Mouse (Mus musculus) retina, postnatal 1 day (tissue): ENCODE measurements at regions not wholly inside any gene's neighbourhood (a gene's known extent, or its start where the extent isn't known, plus 50 kb on each side); places are given as distances from the start of the nearest gene placed in this dataset.
A peak's percentile ranks its signal among the peaks of the same experiment; 100 is the strongest.

Experiments used
- DNase-seq: peaks from one replicate; pipeline ENCODE4 v3.0.0-alpha.2; 2012

- DNase-seq = peak; percentile 11
Observed at GRCm38 (mm10) chr7:71648314-71648713, 297.0 kb upstream of the Gm10295 start.

- DNase-seq = no peak
Observed at GRCm38 (mm10) chr7:71646944-71647343, 295.7 kb upstream of the Gm10295 start.

GRCm38 (mm10) chr7:71623048-71623447, 271.8 kb upstream of the Gm10295 start:
- peak; percentile 40 for DNase-seq

GRCm38 (mm10) chr7:71603159-71603558, 251.9 kb upstream of the Gm10295 start:
- peak; percentile 63 for DNase-seq

- DNase-seq = no peak
Observed at GRCm38 (mm10) chr7:71596780-71597179, 245.5 kb upstream of the Gm10295 start.

GRCm38 (mm10) chr7:71587626-71588025, 236.3 kb upstream of the Gm10295 start:
- no peak for DNase-seq

- DNase-seq = no peak
Observed at GRCm38 (mm10) chr7:71583443-71584055, 232.3 kb upstream of the Gm10295 start.

GRCm38 (mm10) chr7:71581746-71582145, 230.5 kb upstream of the Gm10295 start:
- DNase-seq = peak; percentile 55

GRCm38 (mm10) chr7:71560296-71560936, 209.1 kb upstream of the Gm10295 start:
- no peak for DNase-seq

GRCm38 (mm10) chr7:71556473-71556872, 205.2 kb upstream of the Gm10295 start:
- DNase-seq = no peak

- no peak for DNase-seq
Observed at GRCm38 (mm10) chr7:71555476-71555875, 204.2 kb upstream of the Gm10295 start.

GRCm38 (mm10) chr7:71546606-71547213, 195.4 kb upstream of the Gm10295 start:
- DNase-seq = peak; percentile 82

GRCm38 (mm10) chr7:71541467-71541866, 190.2 kb upstream of the Gm10295 start:
- no peak for DNase-seq

GRCm38 (mm10) chr7:71533109-71533508, 181.8 kb upstream of the Gm10295 start:
- DNase-seq = peak; percentile 81

GRCm38 (mm10) chr7:71531496-71531895, 180.2 kb upstream of the Gm10295 start:
- no peak for DNase-seq

GRCm38 (mm10) chr7:71530922-71531321, 179.6 kb upstream of the Gm10295 start:
- no peak for DNase-seq

GRCm38 (mm10) chr7:71526152-71526551, 174.9 kb upstream of the Gm10295 start:
- DNase-seq = no peak

GRCm38 (mm10) chr7:71524577-71525126, 173.4 kb upstream of the Gm10295 start:
- DNase-seq = peak; percentile 11

- DNase-seq = no peak
Observed at GRCm38 (mm10) chr7:71524119-71524518, 172.8 kb upstream of the Gm10295 start.

- no peak for DNase-seq
Observed at GRCm38 (mm10) chr7:71507379-71507778, 156.1 kb upstream of the Gm10295 start.

GRCm38 (mm10) chr7:71500719-71501118, 149.4 kb upstream of the Gm10295 start:
- DNase-seq = no peak

- DNase-seq = no peak
Observed at GRCm38 (mm10) chr7:71498123-71498522, 146.8 kb upstream of the Gm10295 start.

- DNase-seq = peak; percentile 39
Observed at GRCm38 (mm10) chr7:71491128-71491527, 139.8 kb upstream of the Gm10295 start.
